Mouse (Mus musculus) lung, adult 10 weeks (tissue): ENCODE results near the gene Vmn2r40. TPM values are rescaled to one million over a fixed set of nuclear protein-coding genes. Genes with fewer than 3 reads are reported as not detected.

Experiments
- polyA plus RNA-seq: library from polyadenylated mRNA; stranded (reverse); fragments of 350-450 nt; fragmentation: Illumina TruSeq; extraction: RNeasy Lipid Tissue Mini Kit (QIAGEN cat#74804); gene quantifications from one replicate; pipeline ENCODE4 v1.2.3, GENCODE M21; 2014; ENCODE audit warnings: low read depth, low replicate concordance; ENCODE audit not compliant: insufficient read depth

Gene Vmn2r40
- not detected for polyA plus RNA-seq

DNA sequence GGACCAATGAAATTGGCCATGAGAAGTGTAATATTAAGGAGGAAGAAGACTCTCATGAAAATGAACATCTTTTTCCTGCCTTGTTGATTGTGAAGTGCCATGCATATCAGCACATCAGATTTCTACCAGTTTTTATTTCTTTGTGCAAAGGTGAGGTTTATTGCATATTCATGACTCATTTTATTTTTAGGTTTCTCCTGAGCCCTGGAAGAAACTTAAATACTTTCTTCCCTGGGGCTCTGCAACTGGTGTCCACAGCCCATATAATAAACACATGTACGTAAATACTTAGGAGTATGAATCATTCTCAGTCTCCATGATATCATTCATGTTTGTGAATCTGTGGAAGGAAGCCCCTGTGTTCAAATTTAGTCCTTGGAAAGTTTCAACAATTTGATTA lies at the start of gene Vmn2r40:
Vmn2r40 (minus strand) TSS at position 101 of the 400 bp plus-strand sequence.

Other genes with a start within 250 kb of the Vmn2r40 start
- gene Vmn2r39, start 99.4 kb upstream of the Vmn2r40 start, polyA plus RNA-seq, result not detected
- gene Vmn2r38, start 166.4 kb upstream of the Vmn2r40 start, polyA plus RNA-seq, result not detected